8 mouse cellular contexts compared by ENCODE assay signal in genomic region chr15:98610131-98610633, GRCm38 (mm10). TPM values are rescaled to one million over a fixed set of nuclear protein-coding genes. Genes with fewer than 3 reads are reported as not detected.
A peak's percentile ranks its signal among the peaks of the same experiment; 100 is the strongest.
DNase-seq lines count a peak whose midpoint lies in the region; ATAC-seq lines count a peak whose summit lies in the region.

No protein-coding gene starts in this region.

- H3K27me3 ChIP-seq in kidney, embryonic 16.5 days (ENCODE audit: insufficient read depth, low read length), result no peaks in the 10 kb centered on the region
- no peaks in the 10 kb centered on the region for H3K27me3 ChIP-seq in embryonic facial prominence, embryonic 13.5 days
- no peaks in the 10 kb centered on the region for H3K27me3 ChIP-seq in limb, embryonic 12.5 days
- H3K27me3 ChIP-seq in neural tube, embryonic 14.5 days (ENCODE audit: control insufficient read depth, insufficient read depth, low read length), result no peaks in the 10 kb centered on the region

- ATAC-seq in kidney, embryonic 16.5 days (ENCODE audit: low FRiP score, low TSS enrichment), result peak; percentile 24
- no peak for ATAC-seq in embryonic facial prominence, embryonic 13.5 days (ENCODE audit: insufficient number of reproducible peaks, insufficient read depth, low FRiP score, low TSS enrichment, low read depth)
- ATAC-seq in limb, embryonic 12.5 days (ENCODE audit: insufficient number of reproducible peaks, insufficient read depth, low FRiP score, low TSS enrichment, low read depth), result no peak
- ATAC-seq in neural tube, embryonic 14.5 days (ENCODE audit: low read depth), result no peak
- ATAC-seq in activated CD4-positive, CD25-positive, alpha-beta regulatory T cell, adult 4 months, result no peak
- no peak for ATAC-seq in megakaryocyte progenitor cell, adult 5-6 weeks (replicated peaks; ENCODE audit: poor library complexity)

- no peak for DNase-seq in kidney, postnatal 4 days
- DNase-seq in left cerebral cortex, postnatal 10 days (ENCODE audit: extremely low spot score in 1 of 2, low spot score in 2 of 2), result no peak

- intact Hi-C loops in left cerebral cortex, postnatal 10 days (cut with DNase I), result no loop called here

- H3K4me3 ChIP-seq in kidney, embryonic 16.5 days (ENCODE audit: low read length), result peak overlapping the region; percentile 79
- peak overlapping the region; percentile 81 for H3K4me3 ChIP-seq in embryonic facial prominence, embryonic 13.5 days
- peak overlapping the region; percentile 83 for H3K4me3 ChIP-seq in limb, embryonic 12.5 days (replicated peaks)
- H3K4me3 ChIP-seq in neural tube, embryonic 14.5 days (ENCODE audit: low read depth, low read length), result peak overlapping the region; percentile 68

- WGBS in kidney, embryonic 16.5 days, result 3% methylated on average over 12 of the region's 12 CpGs
- 3% methylated on average over 12 of the region's 12 CpGs for WGBS in embryonic facial prominence, embryonic 13.5 days
- under 1% methylated on average over 12 of the region's 12 CpGs for WGBS in limb, embryonic 12.5 days
- 5% methylated on average over 12 of the region's 12 CpGs for WGBS in neural tube, embryonic 14.5 days

- peak overlapping the region; percentile 97 for H3K27ac ChIP-seq in kidney, embryonic 16.5 days (ENCODE audit: low read length)
- H3K27ac ChIP-seq in embryonic facial prominence, embryonic 13.5 days, result peak overlapping the region; percentile 88
- H3K27ac ChIP-seq in limb, embryonic 12.5 days, result peak overlapping the region; percentile 94
- H3K27ac ChIP-seq in neural tube, embryonic 14.5 days (ENCODE audit: low read depth, low read length), result peak overlapping the region; percentile 84

- no peaks in the 10 kb centered on the region for H3K36me3 ChIP-seq in kidney, embryonic 16.5 days (ENCODE audit: insufficient read depth, low read length)
- peaks cover 15% of the 10 kb centered on the region for H3K36me3 ChIP-seq in embryonic facial prominence, embryonic 13.5 days
- H3K36me3 ChIP-seq in limb, embryonic 12.5 days, result peaks cover 13% of the 10 kb centered on the region
- H3K36me3 ChIP-seq in neural tube, embryonic 14.5 days (ENCODE audit: control insufficient read depth, insufficient read depth, low read length), result no peaks in the 10 kb centered on the region

- H3K4me1 ChIP-seq in kidney, embryonic 16.5 days (ENCODE audit: insufficient read depth, low read length), result peaks cover 41% of the 10 kb centered on the region
- peaks cover 36% of the 10 kb centered on the region for H3K4me1 ChIP-seq in embryonic facial prominence, embryonic 13.5 days
- H3K4me1 ChIP-seq in limb, embryonic 12.5 days (replicated peaks), result peaks cover 35% of the 10 kb centered on the region
- peaks cover 26% of the 10 kb centered on the region for H3K4me1 ChIP-seq in neural tube, embryonic 14.5 days (ENCODE audit: control insufficient read depth, insufficient read depth, low read length)

- H3K4me2 ChIP-seq in kidney, embryonic 16.5 days (replicated peaks; ENCODE audit: low read depth, low read length), result peak overlapping the region; percentile 88
- H3K4me2 ChIP-seq in embryonic facial prominence, embryonic 13.5 days, result peak overlapping the region; percentile 92
- peak overlapping the region; percentile 94 for H3K4me2 ChIP-seq in limb, embryonic 12.5 days
- H3K4me2 ChIP-seq in neural tube, embryonic 14.5 days (ENCODE audit: low read depth, low read length), result peak overlapping the region; percentile 83

- H3K9ac ChIP-seq in kidney, embryonic 16.5 days (replicated peaks; ENCODE audit: low read length), result peak overlapping the region; percentile 92
- H3K9ac ChIP-seq in embryonic facial prominence, embryonic 13.5 days, result peak overlapping the region; percentile 87
- peak overlapping the region; percentile 91 for H3K9ac ChIP-seq in limb, embryonic 12.5 days (replicated peaks)
- H3K9ac ChIP-seq in neural tube, embryonic 14.5 days (replicated peaks; ENCODE audit: low read depth, low read length), result peak overlapping the region; percentile 88

- H3K9me3 ChIP-seq in kidney, embryonic 16.5 days (ENCODE audit: low read length), result no peaks in the 10 kb centered on the region
- H3K9me3 ChIP-seq in embryonic facial prominence, embryonic 13.5 days, result no peaks in the 10 kb centered on the region
- H3K9me3 ChIP-seq in limb, embryonic 12.5 days, result no peaks in the 10 kb centered on the region
- H3K9me3 ChIP-seq in neural tube, embryonic 14.5 days (ENCODE audit: control insufficient read depth, low read length), result no peaks in the 10 kb centered on the region

RNA-seq across cellular contexts. Expression of gene Adcy6, which starts 0.3 kb away (rescaled TPM):
- polyA plus RNA-seq in kidney, embryonic 16.5 days (2015; fragmentation: Nextera tagmentation; extraction: Ambion mirVana), result 24.4 and 26.0 TPM in 2 replicates
- polyA plus RNA-seq in embryonic facial prominence, embryonic 13.5 days (2015; fragmentation: Nextera tagmentation; extraction: Ambion mirVana), result 11.7 and 19.5 TPM in 2 replicates
- polyA plus RNA-seq in limb, embryonic 12.5 days (2016; fragmentation: Nextera tagmentation; extraction: Ambion mirVana), result 22.1 and 25.7 TPM in 2 replicates
- polyA plus RNA-seq in neural tube, embryonic 14.5 days (2014; fragmentation: Nextera tagmentation; extraction: Ambion mirVana), result 10.2 and 11.6 TPM in 2 replicates
- polyA plus RNA-seq in activated CD4-positive, CD25-positive, alpha-beta regulatory T cell, adult 4 months (2017; shearing (Covaris generic)), result under 1 TPM; 0.36 to 0.56 TPM
- total RNA-seq in megakaryocyte progenitor cell, adult 5-6 weeks (2015), result 2.2 and 3.1 TPM in 2 replicates
- total RNA-seq in megakaryocyte progenitor cell, adult 5-6 weeks (2017), result 6.7 and 7.7 TPM in 2 replicates
- 10 to 100 TPM; 37.1 to 38.1 TPM for total RNA-seq in left cerebral cortex, postnatal 10 days (2021)

RNA-seq across cellular contexts. Expression of gene Cacnb3, which starts 20.5 kb away (rescaled TPM):
- 34.4 and 34.9 TPM in 2 replicates for polyA plus RNA-seq in kidney, embryonic 16.5 days (2015; fragmentation: Nextera tagmentation; extraction: Ambion mirVana)
- 55.6 and 55.7 TPM in 2 replicates for polyA plus RNA-seq in embryonic facial prominence, embryonic 13.5 days (2015; fragmentation: Nextera tagmentation; extraction: Ambion mirVana)
- 43.1 and 44.3 TPM in 2 replicates for polyA plus RNA-seq in limb, embryonic 12.5 days (2016; fragmentation: Nextera tagmentation; extraction: Ambion mirVana)
- 84.9 and 101 TPM in 2 replicates for polyA plus RNA-seq in neural tube, embryonic 14.5 days (2014; fragmentation: Nextera tagmentation; extraction: Ambion mirVana)
- polyA plus RNA-seq in activated CD4-positive, CD25-positive, alpha-beta regulatory T cell, adult 4 months (2017; shearing (Covaris generic)), result under 1 TPM in 1 of 2 experiments, not detected in 1; 0.19 TPM
- not detected in 2 replicates for total RNA-seq in megakaryocyte progenitor cell, adult 5-6 weeks (2015)
- not detected in 2 replicates for total RNA-seq in megakaryocyte progenitor cell, adult 5-6 weeks (2017)
- total RNA-seq in left cerebral cortex, postnatal 10 days (2021), result 100 to 1,000 TPM; 173 to 185 TPM

RNA-seq across cellular contexts. Expression of gene 4930415O20Rik, which starts 39.4 kb away (rescaled TPM):
- polyA plus RNA-seq in kidney, embryonic 16.5 days (2015; fragmentation: Nextera tagmentation; extraction: Ambion mirVana), result 0.41 and 0.69 TPM in 2 replicates
- not detected in 2 replicates for polyA plus RNA-seq in embryonic facial prominence, embryonic 13.5 days (2015; fragmentation: Nextera tagmentation; extraction: Ambion mirVana)
- 0.69 TPM in 1 of 2 replicates, not detected in the other for polyA plus RNA-seq in limb, embryonic 12.5 days (2016; fragmentation: Nextera tagmentation; extraction: Ambion mirVana)
- polyA plus RNA-seq in neural tube, embryonic 14.5 days (2014; fragmentation: Nextera tagmentation; extraction: Ambion mirVana), result 0.40 TPM in 1 of 2 replicates, not detected in the other
- polyA plus RNA-seq in activated CD4-positive, CD25-positive, alpha-beta regulatory T cell, adult 4 months (2017; shearing (Covaris generic)), result not detected
- total RNA-seq in megakaryocyte progenitor cell, adult 5-6 weeks (2015), result not detected in 2 replicates
- not detected in 2 replicates for total RNA-seq in megakaryocyte progenitor cell, adult 5-6 weeks (2017)
- total RNA-seq in left cerebral cortex, postnatal 10 days (2021), result not detected

RNA-seq across cellular contexts. Expression of gene Ccnt1, which starts 39.5 kb away (rescaled TPM):
- 64.4 and 76.4 TPM in 2 replicates for polyA plus RNA-seq in kidney, embryonic 16.5 days (2015; fragmentation: Nextera tagmentation; extraction: Ambion mirVana)
- 63.1 and 66.2 TPM in 2 replicates for polyA plus RNA-seq in embryonic facial prominence, embryonic 13.5 days (2015; fragmentation: Nextera tagmentation; extraction: Ambion mirVana)
- polyA plus RNA-seq in limb, embryonic 12.5 days (2016; fragmentation: Nextera tagmentation; extraction: Ambion mirVana), result 54.0 and 59.4 TPM in 2 replicates
- 70.7 and 72.0 TPM in 2 replicates for polyA plus RNA-seq in neural tube, embryonic 14.5 days (2014; fragmentation: Nextera tagmentation; extraction: Ambion mirVana)
- 10 to 100 TPM; 71.1 to 73.1 TPM for polyA plus RNA-seq in activated CD4-positive, CD25-positive, alpha-beta regulatory T cell, adult 4 months (2017; shearing (Covaris generic))
- 47.1 and 57.8 TPM in 2 replicates for total RNA-seq in megakaryocyte progenitor cell, adult 5-6 weeks (2015)
- 54.1 and 62.5 TPM in 2 replicates for total RNA-seq in megakaryocyte progenitor cell, adult 5-6 weeks (2017)
- 10 to 100 TPM; 42.0 to 50.2 TPM for total RNA-seq in left cerebral cortex, postnatal 10 days (2021)

RNA-seq across cellular contexts. Expression of gene Ddx23, which starts 52.5 kb away (rescaled TPM):
- 19.0 and 27.1 TPM in 2 replicates for polyA plus RNA-seq in kidney, embryonic 16.5 days (2015; fragmentation: Nextera tagmentation; extraction: Ambion mirVana)
- 34.5 and 35.4 TPM in 2 replicates for polyA plus RNA-seq in embryonic facial prominence, embryonic 13.5 days (2015; fragmentation: Nextera tagmentation; extraction: Ambion mirVana)
- polyA plus RNA-seq in limb, embryonic 12.5 days (2016; fragmentation: Nextera tagmentation; extraction: Ambion mirVana), result 24.5 and 31.5 TPM in 2 replicates
- 17.9 and 24.9 TPM in 2 replicates for polyA plus RNA-seq in neural tube, embryonic 14.5 days (2014; fragmentation: Nextera tagmentation; extraction: Ambion mirVana)
- polyA plus RNA-seq in activated CD4-positive, CD25-positive, alpha-beta regulatory T cell, adult 4 months (2017; shearing (Covaris generic)), result 10 to 100 TPM; 22.8 to 27.3 TPM
- total RNA-seq in megakaryocyte progenitor cell, adult 5-6 weeks (2015), result 22.1 and 25.0 TPM in 2 replicates
- total RNA-seq in megakaryocyte progenitor cell, adult 5-6 weeks (2017), result 88.0 and 121 TPM in 2 replicates
- total RNA-seq in left cerebral cortex, postnatal 10 days (2021), result 10 to 100 TPM; 55.8 to 58.2 TPM

Comparison
In these comparisons a context has a peak if more than half of its experiments do, and no peak if none do; other contexts are left out.
1. RNA of gene Cacnb3, which starts 20.5 kb away (polyA plus RNA-seq): 84.9 to 101 TPM in neural tube, embryonic 14.5 days, 55.6 to 55.7 TPM in embryonic facial prominence, embryonic 13.5 days, 43.1 to 44.3 TPM in limb, embryonic 12.5 days and 34.4 to 34.9 TPM in kidney, embryonic 16.5 days; 0.19 TPM in activated CD4-positive, CD25-positive, alpha-beta regulatory T cell, adult 4 months; every median in the first group is over 10 times any median in the second.
2. Peak in every context shown above with its lines, with median percentiles within 50 percentile points of each other: H3K27ac ChIP-seq, H3K4me2 ChIP-seq, H3K4me3 ChIP-seq and H3K9ac ChIP-seq.